Mouse (Mus musculus) inflammation-experienced regulatory T-cells, adult 6 months (primary cell): Measurements from ENCODE around the gene Gm3115. TPM values are rescaled to one million over a fixed set of nuclear protein-coding genes. Genes with fewer than 3 reads are reported as not detected.
"Not testable (repeated sequence)": the region's sequence is repeated elsewhere in the genome, so short reads cannot be mapped to it uniquely, and the experiment has no call there.

Experiments
- ATAC-seq: one replicate; pipeline ENCODE4 v1.8.0; 2017
- polyA plus RNA-seq, 3 experiments: library from polyadenylated mRNA; unstranded; fragments of 100-300 nt; shearing (Covaris generic); gene quantifications; one replicate each; pipeline ENCODE4 v1.2.1; 2017

Gm3115 gene
- 1 to 10 TPM in 1 of 3 experiments, under 1 TPM in 1, not detected in 1; 0.63 to 1.4 TPM for polyA plus RNA-seq

DNA sequence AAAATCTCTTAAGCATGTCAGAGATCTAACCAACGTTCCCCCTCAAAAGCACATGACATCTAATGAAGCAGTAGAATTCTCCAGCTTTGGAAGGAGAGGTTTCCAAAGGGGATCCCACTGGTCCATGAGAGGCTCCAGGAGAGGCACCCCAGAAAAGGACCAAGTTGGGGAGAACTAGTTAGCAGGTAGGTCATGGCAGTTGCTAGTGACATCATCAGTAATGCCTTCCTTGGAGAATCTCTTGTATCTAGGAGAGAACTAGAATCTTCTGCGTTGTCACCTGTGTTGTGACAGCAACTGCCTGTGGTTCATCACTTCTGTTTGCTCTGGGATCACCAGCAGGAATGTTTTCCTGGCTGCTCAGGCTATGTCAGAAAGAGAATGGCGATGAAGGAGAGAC, at the start of gene Gm3115:
Gene Gm3115 (plus strand): TSS at position 301 of the 400 bp plus-strand sequence.
- ATAC-seq: not testable (repeated sequence)

DNA sequence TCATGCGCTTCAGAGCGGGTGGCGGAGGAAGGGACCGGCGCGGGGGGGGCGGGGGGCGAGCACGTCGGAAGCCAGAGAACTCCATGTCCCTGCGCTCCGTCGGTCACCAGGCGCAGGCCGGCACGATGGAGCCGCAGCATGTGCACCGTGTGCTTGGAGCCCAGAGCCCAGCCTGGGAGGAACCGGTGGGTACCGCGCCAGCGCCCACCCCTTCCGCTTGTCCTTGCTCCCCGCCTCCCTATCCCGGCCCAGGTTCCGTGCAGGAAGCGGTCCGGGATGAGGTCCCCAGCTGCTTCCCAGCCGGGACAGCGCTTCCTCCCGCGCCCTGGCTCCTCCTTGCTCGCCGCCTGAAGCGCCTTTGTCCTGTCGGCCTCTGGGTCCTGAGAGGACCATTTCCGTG, 26.5 kb downstream of the Gm3115 start, which contains the start of gene Gm8108:
Gene Gm8108 (plus strand): TSS at position 101 of the 400 bp plus-strand sequence.
- not testable (repeated sequence) for ATAC-seq

DNA sequence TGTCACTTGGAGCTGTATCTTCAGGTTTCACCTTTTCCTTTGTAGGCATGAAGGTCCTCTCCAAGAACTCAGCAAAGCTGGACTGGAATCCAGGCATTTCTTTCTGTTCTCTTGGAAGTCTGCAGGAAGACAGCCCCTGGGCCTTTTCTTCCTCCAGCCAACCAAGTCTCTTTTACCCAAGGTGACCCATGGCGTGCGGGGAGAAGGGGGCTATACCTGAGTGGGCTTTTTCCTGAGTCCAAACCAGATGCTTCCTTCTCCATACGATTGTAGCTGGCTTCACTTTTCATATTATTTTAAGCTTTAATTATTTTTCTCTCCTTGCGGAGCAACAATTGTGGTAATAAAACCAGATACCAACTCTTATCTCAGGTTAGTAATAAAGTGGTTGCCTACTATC, 57.7 kb downstream of the Gm3115 start:
- ATAC-seq: not testable (repeated sequence)

Other genes starting within 250 kb of the Gm3115 start
- not detected for gene Gm3033, start 237.9 kb upstream of the Gm3115 start, polyA plus RNA-seq
- under 1 TPM in 1 of 3 experiments, not detected in 2; 0.78 TPM for gene Gm2916, start 199.9 kb upstream of the Gm3115 start, polyA plus RNA-seq
- not detected for gene Gm3029, start 152.4 kb upstream of the Gm3115 start, polyA plus RNA-seq
- gene Gm3095, start 120.6 kb upstream of the Gm3115 start, polyA plus RNA-seq: 1 to 10 TPM in 1 of 3 experiments, under 1 TPM in 1, not detected in 1; 0.26 to 1.4 TPM
- gene Gm3099, start 85.7 kb upstream of the Gm3115 start, polyA plus RNA-seq: not detected
- 1 to 10 TPM in 2 of 3 experiments, under 1 TPM in 1; 0.55 to 9.2 (median 3.6) TPM for gene Gm5796, start 60.2 kb upstream of the Gm3115 start, polyA plus RNA-seq
- gene Gm8108, start 26.4 kb downstream of the Gm3115 start, polyA plus RNA-seq: 1 to 10 TPM in 2 of 3 experiments, not detected in 1; 2.2 to 9.2 TPM
- not detected for gene Gm3127, start 80.9 kb downstream of the Gm3115 start, polyA plus RNA-seq
- 1 to 10 TPM; 1.7 to 4.2 (median 1.9) TPM for gene Gm2974, start 98.5 kb downstream of the Gm3115 start, polyA plus RNA-seq
- gene Gm3138, start 165.5 kb downstream of the Gm3115 start, polyA plus RNA-seq: not detected
- gene Gm3149, start 233.2 kb downstream of the Gm3115 start, polyA plus RNA-seq: not detected